Mouse (Mus musculus) thymus, postnatal 25 days (tissue): ENCODE data around the gene Ppp3ca.

ENCODE experiments used
- DNase-seq: peaks from one replicate; pipeline ENCODE4 v3.0.0; 2022

Gene Ppp3ca

DNA sequence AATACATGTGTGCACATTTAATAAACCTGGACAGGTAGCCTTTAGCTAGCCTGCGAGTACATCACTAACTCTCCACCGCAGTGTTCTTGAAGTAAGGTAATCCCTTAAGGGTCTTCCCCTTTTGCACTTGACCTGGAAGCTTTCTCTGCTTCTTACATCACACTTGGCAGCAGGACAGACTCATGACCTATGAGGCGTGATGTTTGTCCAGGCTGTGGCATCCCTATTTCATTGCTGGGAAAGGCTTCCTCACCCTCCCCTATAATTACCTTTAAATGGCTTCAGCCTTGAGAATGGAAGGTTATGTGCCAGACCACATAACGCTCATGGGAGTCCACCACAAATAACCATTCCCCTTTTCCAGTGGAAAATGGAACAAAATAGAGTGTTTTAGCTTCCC, 145.0 kb downstream of the Ppp3ca start:
- DNase-seq, result no peak

DNA sequence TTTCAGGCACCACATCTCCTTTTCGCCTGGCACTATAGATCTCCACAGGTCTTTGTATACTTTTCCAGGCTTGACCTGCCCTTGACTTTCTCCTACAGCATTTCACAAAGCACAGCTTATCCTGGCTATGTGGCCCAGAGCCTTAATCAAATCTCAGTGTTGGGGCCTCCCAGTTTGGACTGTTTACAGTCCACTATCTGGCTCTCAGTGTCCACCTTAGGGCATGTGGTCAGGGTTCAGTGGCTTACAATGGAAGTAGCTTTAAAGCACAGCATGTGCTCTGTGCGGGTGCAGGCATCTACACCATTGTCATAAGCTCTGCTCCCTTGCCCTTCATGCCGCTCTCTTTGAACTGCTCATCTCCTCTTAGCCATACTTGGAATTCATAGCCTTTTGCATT, 146.4 kb downstream of the Ppp3ca start:
- no peak for DNase-seq

DNA sequence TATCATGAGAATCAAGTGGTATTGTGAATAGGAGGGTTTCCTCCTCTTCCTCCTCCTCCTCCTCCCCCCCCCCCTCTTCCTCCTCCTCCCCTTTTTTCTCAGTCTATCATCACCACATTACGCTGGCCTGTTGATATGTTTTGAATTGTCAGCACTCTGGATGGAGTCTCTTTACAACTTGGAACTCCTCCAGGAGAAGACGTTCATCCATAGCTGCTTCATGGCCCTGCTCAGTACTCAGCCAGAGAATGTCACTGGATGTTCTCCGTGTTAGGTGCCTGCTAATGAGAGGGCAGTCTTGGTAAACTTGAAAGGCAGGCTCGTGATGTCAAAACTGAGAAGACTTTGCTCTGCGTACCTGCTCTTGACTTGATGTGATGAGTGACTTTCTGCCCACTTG, 149.1 kb downstream of the Ppp3ca start:
- DNase-seq, result no peak

DNA sequence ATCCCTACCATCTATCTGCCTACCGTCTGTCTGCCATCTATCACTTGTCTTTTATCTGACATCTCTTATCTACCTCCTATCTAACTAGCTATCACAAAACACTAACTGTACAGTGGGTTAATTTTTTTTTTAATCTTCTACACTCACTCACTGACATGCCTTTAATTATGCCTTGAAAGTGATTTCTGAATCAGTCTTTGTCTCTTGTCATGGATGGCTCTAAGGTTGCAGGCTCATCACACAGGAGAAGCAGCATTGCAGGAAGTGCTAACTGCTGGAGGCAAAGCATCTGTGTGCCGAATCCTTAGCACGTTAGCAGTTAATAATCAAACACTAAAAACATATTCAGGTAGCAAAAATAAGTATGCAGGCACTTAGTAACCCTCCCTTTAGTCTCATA, 151.1 kb downstream of the Ppp3ca start:
- DNase-seq, result no peak

DNA sequence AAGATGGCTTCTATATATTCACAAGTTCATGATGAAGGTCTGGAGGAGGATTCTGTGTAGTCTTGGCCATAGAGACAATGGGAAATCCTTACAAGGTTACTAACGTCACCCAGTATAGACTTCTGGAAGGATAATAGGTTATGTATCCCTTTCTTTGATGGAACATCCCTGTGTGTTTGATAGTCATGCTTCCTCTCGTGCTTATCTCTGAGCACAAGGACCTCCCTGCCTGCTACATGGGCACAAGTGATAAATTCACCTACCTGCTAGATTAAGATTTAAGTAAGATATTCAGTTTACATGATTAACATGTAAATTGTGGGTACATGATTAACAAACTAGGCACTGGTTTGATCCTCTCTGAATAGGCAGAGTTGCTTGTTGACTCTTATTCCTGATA, 152.1 kb downstream of the Ppp3ca start:
- DNase-seq, result no peak

DNA sequence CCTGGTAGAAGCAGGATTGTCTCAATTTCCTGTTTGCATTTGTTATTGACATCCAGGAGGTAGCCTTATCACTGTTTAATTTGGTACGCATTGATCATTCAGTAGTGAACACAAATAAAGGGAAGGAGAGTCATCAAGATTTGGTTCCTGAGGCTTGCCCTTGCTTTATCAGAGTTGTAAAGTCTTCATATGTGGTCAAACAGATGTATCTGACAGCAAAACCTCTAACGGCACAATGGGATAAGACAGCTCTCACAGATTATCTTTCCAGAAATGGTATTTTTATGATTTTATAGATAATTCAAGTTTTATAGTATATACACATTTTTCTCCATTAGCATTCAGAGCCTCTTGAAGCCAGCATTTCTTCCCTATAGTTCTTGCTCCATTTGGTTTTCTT, 152.5 kb downstream of the Ppp3ca start:
- DNase-seq, result no peak

DNA sequence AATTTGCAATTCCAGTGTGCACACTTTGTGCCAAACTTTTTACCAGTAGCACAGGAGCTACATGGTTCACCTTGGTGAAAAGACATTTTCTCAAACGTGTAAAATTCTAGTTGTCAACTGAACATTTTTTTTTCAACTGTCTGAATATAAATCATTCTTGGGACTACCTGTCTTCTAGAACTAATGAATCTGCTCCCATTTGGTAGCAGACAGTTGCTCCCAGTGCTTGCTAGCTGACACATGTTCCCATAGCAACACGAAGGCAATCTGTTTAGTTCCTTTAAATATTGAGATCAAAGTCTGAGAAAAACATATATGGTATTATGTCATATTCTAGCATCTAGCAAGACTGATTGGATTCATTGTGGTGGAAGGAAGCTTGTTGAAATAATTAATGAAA, 158.5 kb downstream of the Ppp3ca start:
- no peak for DNase-seq

DNA sequence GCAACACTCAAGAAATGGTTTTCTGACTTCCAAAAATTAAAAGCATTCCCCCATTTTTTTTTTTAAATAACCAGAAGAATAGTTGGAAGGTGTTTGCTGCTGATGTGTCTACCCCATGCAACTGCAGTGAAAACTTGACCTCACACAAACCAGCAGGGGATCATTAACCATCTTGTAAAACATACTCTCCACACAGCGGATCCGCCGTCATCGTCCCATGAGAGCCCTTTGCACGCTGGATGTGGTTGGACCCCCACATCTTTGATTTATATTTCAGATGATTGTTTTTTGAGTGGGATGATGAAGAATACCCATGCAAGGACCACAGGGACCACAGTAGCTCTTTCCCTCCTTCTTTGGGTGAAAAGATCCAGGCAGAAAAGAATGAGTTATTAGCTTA, 159.2 kb downstream of the Ppp3ca start:
- no peak for DNase-seq

DNA sequence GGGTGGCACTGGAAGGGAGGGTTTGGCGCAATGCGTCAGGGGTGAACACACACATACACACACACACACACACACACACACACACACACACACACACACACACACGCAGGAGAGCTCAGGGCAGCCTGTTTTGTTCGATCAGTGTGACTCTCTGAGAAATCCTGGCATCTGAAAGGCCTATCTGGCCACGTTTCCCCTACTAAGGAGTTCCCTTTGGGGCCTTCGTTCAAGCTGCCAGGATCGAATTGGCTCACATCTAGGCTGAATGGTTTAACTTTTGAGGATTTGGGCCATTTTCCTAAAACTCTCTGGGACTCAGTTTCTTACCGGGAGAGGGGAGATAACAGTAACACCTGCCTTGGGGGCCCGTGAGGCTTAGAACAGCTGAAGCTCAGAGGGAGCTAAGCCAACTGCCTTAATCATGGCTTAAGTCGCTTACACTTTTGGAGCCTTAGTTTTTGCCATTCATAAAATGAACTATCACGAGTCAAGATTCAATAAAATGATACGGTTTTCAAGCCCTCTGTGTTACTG, 160.8 kb downstream of the Ppp3ca start:
- DNase-seq, result no peak

DNA sequence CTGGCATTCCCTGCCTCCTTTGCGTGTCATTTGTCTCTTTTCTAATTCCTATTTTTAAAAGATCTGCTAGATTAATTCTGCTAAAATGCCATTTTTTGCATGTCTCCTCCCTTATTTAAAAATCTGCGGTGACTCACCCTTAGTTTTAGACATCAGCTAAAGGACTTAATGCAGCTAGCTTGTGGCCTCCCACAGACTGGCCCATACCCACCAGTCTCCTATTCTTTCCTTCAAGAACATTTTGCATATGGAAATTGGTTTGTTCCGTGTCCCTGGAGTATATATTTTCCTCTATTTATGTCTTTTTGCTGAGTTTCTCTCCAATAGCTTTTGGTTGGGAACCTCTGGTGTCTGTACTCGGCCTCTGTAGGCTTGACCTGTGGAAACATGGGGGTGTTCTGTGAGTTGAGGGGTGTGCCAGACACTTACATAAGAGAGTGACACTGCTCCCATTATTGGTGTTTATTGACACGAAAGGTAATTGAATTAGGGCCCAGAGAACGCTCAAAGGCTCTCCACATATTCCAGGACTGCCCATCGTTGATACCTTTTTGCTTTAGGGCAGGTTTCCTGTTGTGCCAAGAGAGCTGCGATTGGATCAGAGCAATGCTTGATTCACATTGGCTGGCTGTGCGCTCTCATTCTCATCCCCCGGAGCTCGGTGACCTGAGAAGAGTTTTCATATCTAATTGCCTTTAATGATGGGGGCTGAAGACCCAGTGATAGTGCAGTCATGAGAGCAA, 163.2 kb downstream of the Ppp3ca start:
- DNase-seq, result no peak

DNA sequence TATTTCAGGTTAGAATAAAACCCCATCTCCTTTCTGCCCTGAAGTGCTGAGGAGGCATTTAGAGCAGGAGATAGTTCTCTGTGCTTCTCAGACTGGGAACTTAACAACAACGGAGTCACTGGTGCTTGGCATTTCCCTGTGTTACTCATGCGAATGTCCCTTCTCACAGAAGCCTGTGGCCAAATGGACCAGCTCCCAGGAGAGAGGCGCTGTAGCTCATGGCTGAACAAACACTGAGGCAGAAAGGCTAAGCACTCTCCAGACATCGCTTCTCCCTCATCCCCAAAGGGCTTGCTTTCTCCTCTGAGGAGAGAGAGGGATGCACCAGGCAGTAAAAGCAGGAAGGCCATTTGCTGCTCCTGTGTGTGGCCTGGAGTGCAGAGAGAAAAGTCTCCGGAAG, 164.0 kb downstream of the Ppp3ca start:
- DNase-seq, result no peak

DNA sequence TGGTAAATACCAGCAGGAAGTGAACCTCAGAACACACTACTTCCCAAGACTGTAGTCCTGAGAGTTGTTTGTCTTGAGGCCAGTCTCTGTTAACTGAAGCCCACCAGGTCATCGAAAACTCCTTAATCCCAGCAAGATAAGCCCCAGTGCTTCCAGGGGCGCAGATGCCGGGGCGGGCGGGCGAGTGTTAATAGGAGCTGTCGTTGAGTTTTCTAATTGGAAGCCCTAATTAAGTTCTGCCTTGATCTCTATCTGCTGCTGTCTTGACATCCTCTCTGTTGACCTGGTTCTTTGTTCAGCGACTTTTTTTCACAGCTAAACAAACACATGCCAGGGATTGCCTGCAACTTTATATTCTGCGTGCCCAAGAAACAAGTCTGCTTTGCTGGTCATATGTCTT, 165.9 kb downstream of the Ppp3ca start:
- no peak for DNase-seq

DNA sequence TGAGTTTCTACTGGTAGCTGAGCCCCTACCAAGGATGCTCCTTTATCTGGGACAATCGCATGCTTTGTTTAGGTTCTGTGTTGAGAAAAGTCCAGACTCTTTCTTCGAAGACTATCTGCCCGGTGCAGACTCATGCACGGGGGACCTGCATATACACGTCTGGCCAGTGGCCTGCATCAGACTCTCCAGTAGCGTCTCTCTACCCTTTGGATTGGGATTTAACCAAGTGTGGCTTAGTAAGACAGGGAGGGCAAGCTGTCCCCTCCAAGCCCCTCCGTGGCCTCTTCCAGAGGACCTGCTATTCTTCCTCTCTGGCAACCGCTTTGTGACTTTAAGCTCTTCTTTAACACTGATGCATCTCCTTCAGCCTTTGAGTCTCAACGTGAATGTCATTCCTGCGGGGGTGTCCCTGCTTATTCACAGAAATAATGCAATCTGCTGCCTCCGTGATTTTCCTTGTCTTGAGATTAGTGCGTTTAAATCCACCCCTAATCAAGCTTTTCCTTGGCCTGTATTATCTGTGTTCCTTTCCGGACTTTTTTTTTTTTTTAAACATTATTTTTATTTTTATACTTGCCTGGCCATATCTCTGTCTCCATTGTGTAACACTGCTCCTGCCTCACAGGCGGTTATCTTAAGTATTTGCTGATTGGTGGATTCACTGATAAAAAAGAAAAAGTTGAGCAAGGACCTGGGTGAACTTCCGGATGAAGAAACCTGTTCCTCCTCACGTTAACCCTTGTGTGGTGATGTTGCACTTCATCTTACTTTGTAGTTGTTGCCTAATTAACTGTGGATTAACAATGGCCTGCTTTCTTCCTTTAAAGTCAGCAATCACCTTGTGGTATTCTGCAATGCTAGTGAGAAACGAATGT, 166.6 kb downstream of the Ppp3ca start:
- DNase-seq, result no peak

DNA sequence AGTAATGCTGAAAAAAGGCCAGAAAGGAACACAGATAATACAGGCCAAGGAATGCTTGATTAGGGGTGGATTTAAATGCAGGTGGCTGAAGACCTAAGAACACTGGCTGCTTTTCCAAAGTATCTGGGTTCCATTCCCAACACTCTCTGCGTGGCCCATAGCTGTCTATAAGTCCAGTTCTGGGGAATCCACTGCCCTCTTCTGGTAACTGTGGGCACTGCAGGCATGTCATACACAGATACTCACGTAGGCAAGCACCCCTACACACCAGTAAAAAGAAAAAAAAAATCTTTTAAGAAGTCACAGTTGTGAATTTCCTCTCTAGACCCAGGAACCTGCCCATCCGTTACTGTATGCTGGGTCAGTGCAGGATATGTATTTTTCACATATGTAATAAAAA, 167.7 kb downstream of the Ppp3ca start:
- DNase-seq, result peak; percentile 57

DNA sequence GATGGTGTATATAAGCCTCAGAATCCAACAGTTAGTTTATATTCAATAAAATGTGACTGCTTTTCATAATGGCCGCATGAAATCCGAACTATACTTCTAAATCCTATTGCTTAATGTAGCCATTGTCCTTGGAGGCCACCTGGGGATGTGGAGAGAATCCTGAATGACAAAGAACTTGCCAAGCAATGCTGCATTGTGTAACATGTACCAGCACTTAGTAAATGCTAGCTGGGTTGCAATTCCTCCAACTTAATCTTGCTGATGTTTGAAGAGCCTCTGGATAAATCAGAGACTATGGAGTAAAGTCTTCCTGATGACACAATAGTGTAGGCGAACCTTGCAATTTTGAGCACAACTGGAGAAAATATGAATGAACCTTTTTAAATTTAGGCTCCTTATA, 171.4 kb downstream of the Ppp3ca start:
- DNase-seq, result no peak

DNA sequence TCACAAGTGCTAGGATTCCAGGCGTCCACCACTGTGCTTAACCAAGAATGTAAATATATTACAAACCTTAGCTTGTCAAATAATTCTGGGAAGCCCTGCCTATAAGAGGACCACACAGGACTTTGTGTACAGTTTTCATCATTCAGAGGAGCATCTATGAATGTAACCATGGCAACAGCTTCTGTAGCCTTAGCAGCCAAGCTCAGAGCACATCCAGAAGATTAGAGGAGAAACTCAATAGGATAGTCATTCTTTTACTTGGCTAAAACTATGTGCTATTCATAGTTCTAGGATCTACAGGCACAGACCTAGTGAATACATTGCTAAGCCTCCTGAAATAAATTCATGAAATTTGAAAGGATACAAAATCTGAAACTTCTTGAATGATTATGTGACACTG, 172.5 kb downstream of the Ppp3ca start:
- no peak for DNase-seq

DNA sequence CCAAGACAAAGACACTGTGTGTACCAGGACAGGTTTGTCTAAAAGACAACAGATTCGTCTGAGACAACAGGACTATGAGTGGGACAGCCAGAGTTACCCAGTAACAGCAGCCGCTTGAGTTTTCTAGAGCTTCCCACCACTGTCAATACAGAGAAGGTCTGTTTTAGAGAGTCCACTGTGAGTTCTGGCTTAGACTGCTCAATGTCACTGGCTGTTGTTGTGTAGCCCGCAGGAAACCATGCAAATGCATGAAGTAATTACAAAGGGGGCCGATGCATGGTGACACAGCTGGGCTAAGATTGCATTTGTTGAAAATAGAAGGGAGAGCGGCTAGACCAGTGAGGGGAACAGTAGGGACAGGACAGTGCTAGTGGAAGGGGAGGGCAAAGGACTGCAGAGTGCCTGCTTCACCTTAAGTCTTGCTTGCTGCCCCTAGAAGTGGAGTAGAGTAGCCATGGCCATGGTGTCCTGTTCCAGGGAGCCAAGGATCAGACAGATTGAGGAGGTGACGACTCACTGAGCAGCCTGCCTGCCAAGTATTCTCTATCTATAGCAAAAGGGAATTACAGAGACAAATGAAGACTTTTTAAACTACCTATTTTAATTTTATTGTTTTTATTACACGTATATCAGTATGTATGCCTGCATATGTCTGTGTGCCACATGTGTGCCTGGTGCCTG, 174.0 kb downstream of the Ppp3ca start:
- DNase-seq, result no peak

DNA sequence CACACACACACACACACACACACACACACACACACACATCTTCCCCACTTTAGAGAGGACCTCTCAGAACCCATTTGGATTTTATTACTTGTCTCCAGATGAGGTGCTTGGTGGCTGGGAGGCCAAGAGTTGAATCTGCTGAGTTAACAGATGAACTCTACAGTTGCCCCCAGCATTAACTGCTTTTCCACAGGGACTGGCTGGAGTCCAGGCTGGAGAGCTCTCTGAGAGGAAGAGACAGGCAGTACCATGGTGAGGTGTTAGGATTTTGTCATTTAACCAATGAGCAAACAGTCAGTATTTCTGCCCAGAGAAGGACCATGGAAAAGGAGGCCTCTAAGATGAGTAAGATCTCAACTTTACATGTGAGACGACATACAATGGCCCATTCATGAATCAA, 179.1 kb downstream of the Ppp3ca start:
- DNase-seq, result no peak

DNA sequence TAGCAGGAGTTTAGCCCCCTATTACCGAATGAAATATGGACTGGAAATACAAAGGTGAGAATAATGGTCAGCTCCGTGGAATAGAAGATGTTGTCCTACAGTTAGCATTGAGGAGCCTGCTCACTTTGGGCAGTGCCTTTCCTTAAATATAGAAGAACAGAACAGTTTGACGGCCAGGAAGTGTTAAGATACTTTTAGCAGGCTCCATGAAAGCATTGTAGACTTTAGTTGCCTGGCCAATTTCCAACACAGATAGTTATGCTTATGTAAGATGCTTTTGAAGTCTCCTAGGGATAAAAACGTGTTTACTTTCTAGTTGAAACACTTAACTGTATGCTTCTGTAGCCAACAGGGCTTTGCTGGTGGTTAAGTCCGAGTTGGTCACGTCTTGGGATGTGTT, 183.0 kb downstream of the Ppp3ca start:
- no peak for DNase-seq

DNA sequence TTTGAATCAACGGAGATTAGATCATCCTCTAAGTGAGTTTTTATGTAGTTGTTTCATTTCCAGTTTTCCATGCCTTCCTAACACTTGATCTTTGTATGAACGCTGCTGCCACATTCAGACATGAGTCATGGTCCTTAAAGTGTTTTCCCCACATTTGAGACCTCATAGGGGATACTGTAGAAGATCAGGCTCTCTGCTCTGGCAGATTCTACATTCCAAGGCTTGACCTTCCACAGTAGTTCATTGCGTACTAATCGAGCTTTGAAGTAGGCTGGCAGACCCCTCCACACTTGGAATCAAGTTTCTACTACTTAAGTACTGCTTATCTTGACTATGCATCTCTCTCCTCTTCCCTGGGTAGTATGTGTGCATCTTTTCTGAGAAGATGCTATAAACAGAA, 183.7 kb downstream of the Ppp3ca start:
- DNase-seq, result no peak

DNA sequence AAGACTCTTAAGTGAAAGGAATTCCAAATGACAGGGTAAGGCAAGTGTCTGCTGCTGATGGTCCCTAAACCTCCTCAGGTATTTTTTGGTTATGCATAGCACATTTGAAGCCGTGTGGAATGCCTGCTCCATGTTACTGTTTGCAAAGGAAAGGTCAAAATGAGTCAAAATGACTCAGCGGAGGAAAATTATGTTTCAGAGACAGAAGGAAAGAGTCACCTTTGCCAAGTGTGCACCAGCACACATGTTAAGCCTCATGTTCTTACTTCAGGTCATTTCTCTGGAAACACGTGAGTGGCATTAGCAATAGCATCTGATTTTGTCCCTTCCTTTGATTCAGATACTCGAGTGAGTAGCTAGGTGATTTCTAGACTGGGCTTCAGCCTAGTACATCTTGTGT, 186.1 kb downstream of the Ppp3ca start:
- no peak for DNase-seq

DNA sequence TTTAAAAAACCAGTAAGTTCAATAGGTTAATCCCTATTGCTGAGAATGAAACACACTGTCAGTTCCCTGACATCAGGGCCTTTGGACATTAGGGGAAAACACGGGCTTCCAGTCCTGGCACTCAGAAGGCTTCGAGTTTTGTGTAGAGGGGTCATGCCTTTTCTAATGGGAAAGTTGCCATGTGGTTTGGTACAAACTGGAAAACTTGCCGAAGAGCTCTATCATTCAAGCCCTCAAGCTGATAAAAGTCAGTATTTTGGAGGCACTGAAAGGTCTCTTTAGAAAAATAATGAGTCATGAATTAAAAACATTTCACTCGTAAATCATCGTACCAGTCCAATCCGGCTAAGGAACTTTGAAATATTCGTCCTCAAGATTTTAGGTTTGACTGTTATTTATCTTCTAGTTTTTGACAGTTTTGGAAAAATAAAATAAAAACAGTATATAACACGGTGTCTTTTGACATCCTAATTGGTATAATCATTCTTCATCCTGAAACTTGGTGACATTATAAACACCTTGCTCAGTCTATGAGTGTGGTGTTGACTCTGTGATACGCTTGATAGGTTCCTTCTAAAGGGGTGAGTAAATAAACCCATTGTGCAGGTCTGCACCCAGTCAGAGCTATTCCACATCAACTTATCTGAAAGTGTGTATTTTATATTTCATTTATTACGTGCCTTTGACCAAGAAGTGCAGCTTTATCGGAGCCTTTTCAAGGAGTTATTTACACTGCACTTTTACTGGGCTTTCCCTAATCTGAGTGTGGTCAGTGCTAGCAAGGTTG, 192.3 kb downstream of the Ppp3ca start:
- no peak for DNase-seq

DNA sequence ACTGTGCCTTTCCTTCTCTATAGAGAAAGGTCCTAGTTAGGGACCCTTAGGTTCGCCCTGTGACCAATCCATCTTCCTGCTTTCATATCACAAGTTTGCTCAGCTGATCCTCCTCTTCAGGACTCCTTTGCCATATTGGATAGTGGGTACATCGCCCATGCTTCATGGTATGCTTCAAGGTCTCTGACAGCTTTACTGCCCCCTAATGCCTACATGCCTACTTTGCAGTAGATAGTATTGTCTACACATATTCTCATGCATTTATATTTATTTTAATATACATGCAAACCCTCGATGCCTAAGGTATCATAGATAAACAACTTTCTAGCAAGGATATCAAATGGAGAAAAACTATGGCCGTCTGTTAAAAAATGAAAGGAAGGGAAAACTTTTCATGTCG, 193.2 kb downstream of the Ppp3ca start:
- DNase-seq, result no peak
